Mouse (Mus musculus) lung, adult 2 months (tissue): ENCODE measurements at regions not wholly inside any gene's neighbourhood (a gene's known extent, or its start where the extent isn't known, plus 50 kb on each side); places are given as distances from the start of the nearest gene placed in this dataset.

Experiments
- CTCF ChIP-seq: fragments of 200-500 bp; IDR thresholded peaks from 2 replicates; pipeline ENCODE4 v1.5.1; 2011; ENCODE audit warnings: mild to moderate bottlenecking, low read length, control low read depth; ENCODE audit not compliant: insufficient read depth
- POLR2A ChIP-seq: fragments of 200-500 bp; IDR thresholded peaks from 2 replicates; pipeline ENCODE4 v1.6.1; 2011; ENCODE audit warnings: low read depth, mild to moderate bottlenecking, control low read depth, low read length, borderline replicate concordance; ENCODE audit errors: extremely low read depth

- TF ChIP-seq CTCF (no peak), POLR2A (no peak)
Measured at GRCm38 (mm10) chr2:128276337-128276736, 150.5 kb downstream of the Bcl2l11 start.
